Mouse (Mus musculus): ENCODE measurements around the gene Mmaa.

Mmaa gene

GRCm38 (mm10) chr8:79288250-79288649 is 6.5 kb downstream of the Mmaa start:
- no peak for DNase-seq

DNA sequence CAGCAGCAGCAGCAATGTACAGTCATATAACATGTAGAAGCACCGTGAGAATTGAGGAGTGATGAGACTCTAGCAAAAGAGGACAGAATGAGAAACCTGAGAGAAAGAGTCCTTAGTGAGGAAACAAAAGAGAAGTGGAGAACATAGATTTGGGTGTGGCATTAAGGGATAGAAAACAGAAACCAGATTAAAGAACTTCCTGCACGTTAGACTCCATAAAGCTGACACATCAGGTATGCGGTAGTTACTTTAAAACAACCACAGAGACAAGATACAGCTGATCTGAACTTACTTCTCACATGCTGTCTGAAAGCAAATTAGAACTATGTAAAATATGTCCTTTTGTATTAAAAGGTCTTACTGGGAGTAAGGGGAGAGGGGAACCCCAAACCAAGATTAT is 8.3 kb downstream of the Mmaa start:
- no peak for DNase-seq

- no peak for DNase-seq
Measured at GRCm38 (mm10) chr8:79284626-79285025, 10.1 kb downstream of the Mmaa start.

GRCm38 (mm10) chr8:79281376-79281890 is 13.3 kb downstream of the Mmaa start:
- DNase-seq = no peak

DNA sequence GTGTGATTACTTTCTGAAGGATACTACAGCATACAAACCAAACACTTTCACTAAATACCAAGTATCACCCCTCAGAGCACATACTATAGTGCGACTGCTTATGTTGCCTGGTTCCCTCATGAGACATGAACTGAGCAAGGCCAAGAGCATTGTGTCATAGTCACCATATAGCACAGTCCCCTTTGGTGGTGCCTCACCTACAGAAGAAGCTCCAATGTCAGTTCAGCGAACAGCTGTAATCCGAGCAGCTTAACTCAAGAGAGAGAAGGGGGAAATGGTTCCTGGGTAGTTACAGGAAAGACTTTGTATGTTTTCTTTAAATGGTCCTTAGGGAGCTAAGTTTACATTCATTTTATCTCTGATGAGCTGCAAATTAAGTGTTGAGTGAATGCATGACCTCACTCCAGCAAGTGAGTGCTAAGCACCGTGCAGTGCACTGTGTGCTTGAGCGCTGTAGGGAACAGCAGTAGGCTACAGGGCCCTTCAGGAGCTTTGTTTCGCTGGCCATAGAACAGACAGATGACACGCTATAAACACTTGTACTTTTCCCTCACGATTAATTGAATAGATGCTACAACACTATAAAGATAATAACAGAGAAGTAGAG is 17.4 kb downstream of the Mmaa start:
- DNase-seq = no peak

- no peak for DNase-seq
Measured at GRCm38 (mm10) chr8:79274940-79275339, 19.8 kb downstream of the Mmaa start.

GRCm38 (mm10) chr8:79273776-79274175 is 21.0 kb downstream of the Mmaa start:
- no peak for DNase-seq

GRCm38 (mm10) chr8:79272676-79273075 is 22.1 kb downstream of the Mmaa start:
- no peak for DNase-seq

DNA sequence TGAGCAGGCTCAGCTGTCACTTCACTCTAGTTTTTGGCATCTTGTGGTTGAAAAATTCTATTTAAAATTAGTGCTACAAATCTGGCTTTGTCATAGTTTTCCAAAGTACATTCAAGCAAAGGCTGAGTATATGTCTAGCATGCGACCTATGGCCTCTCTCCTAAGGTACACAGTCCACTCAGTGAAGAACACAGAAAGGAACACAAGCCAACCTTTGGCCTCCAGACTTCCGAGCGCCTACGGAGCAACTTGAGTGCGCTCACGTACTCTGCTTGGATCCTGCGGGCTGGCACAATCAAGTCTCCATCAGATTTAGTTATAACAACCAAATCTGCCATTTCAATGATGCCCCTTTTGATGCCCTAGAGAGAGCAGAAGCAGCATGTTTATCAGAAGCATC is 25.8 kb downstream of the Mmaa start:
- no peak for DNase-seq

DNA sequence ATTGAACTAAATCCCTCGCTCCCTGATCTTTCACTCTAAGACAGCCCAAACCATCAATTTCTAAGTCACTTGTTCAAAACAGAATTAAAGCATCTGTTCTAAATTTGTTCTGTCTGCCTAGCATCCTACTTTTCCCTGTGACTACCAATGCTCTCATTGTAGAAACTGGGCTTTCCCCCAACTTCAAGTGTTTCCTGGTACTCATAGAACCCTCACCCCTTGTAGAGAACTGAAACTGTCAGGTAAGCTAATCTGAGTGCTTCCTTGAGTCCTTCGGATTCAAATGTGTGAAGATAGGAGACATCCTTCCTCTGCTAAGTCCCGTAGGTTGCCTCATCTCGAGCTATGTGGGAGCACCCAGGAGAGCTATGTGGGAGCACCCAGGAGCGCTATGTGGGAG is 32.8 kb downstream of the Mmaa start:
- DNase-seq = no peak

DNA sequence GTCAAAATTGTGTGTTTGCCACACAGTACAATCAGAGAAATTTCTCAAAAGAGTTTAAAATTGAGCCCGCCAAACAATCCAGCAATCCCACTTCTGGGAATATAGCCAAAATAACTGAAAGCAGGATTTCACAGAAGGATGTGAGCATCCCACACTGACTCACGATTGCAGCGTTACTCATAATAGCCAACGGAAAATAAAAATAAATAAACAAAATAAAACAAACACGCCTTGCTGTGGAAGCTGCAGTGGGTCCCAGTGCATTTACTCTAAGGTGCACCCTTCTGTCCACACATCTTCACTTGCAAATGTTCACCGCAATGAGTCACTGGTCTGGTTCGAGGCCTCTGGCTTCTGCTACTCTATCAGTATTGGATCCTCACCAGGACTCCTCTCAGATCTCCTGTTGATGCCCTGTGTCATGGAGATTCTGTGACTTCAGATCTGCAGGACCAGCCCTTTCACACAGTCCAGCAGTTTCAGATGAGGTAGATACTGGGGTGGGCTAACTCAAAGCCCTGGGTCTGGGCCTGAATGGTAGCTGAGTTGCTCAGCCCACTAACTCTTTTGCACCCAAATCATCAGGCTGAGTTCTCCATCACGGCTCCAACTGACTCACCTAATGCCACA is 38.5 kb downstream of the Mmaa start:
- no peak for DNase-seq

DNA sequence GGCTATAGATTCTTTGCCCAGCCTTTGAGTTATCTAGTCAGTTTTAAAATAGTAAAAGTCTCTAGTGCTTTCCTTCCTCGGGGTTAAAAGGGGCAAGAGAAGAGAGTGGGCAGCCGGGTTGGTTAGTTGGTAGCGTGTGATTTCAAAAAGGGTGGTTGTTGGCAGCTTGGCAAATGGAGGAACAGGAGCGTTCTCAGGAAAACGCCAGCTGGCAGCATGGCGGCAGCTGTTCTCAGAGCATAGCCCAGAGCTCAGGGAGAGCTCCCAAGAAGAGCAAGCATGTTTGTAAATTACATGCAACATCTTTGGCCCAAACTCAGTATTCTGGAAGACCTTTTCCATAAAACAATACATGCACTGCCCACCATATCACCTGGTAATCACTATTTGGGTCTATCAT is 41.0 kb downstream of the Mmaa start:
- no peak for DNase-seq

GRCm38 (mm10) chr8:79248470-79248869 is 46.3 kb downstream of the Mmaa start, which contains the start of gene 1700011L22Rik:
Gene 1700011L22Rik, minus strand, starts transcription at chr8:79248570.
- no peak for DNase-seq

DNA sequence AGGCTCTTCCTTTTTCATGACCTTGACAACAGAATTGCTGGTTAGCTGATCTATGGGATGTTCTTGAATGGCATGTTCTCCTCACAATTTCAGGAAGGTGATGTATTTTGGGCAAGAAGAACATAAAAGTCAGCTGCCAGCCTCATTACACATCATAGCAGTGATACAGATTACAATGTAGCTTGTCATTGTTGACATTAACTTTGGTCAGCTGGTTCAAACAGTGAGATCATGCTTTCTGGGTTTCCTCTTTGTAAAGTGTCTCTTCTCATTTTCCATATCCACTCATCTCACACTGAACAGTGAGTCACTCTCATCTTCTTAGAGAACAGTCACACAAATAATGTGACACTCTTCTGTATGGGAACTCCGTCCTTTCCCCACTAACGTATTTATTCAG is 51.3 kb downstream of the Mmaa start:
- DNase-seq = no peak

DNA sequence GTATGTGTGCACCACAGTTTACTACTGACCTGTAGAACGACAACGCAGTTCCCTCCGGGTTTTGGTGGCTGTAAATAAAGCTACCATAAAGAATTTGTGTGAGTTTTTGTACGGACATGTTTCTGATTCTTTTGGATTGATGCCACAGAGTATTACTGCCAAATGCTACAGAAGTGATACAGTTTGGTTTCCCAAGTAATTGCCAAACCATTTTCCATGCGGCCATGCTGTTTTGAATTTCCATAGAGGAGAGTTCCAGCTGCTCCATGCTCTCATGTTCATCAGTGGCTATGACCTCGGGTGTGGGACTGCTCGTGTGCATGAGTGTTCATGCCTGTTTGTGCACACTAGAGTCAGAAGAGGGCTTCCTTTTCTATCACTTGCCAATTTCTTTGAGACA is 54.7 kb downstream of the Mmaa start:
- DNase-seq = no peak

GRCm38 (mm10) chr8:79239320-79239719 is 55.4 kb downstream of the Mmaa start:
- no peak for DNase-seq

DNA sequence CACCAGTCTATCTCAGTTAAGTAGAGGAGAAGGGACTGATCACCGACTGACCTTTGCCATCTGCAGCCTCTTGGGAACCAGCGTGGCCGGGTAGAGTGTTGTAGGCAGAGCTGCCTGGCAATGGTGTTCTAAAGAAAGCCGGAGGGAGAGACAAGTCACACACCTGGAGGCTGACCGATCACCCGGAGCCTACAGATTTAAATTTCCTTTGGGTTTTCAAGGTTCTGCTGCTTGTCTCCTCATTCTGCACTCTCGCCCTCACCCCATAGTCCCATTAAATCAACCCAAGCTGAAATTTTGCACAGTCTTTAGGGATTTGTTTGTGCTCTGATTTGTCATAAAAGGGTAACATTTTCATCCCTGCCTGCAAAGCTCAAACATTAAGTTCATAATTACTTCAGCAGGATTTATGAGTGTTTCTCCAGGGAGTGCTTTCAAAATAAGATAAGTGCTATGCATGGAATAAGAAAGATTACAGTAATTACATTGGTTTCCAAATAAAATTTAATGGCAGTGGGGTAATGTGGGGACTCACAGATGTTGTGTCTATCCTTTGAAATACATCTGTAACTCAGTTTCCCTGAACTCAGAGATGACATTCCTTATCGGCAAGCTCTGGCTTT is 65.4 kb downstream of the Mmaa start:
- peak; percentile 8 for DNase-seq

DNA sequence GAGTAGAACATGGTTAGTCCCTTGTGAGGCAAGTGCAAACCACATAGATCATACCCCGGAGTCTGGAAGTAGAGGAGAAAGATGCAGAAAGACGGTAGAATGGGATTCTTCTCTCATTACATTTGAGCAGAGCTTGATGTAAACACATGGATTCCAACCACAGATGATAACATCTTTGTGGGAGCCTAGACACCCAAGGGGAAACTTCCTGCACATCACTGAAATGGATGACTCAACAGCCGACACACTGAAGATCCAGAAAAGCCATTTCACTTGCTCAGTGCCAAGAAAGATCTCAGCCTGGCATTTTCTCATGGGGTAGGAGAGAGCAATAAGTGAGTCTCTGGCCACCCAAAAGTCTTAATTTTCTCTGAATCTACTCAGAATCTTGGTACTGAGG is 66.8 kb downstream of the Mmaa start:
- DNase-seq = no peak

DNA sequence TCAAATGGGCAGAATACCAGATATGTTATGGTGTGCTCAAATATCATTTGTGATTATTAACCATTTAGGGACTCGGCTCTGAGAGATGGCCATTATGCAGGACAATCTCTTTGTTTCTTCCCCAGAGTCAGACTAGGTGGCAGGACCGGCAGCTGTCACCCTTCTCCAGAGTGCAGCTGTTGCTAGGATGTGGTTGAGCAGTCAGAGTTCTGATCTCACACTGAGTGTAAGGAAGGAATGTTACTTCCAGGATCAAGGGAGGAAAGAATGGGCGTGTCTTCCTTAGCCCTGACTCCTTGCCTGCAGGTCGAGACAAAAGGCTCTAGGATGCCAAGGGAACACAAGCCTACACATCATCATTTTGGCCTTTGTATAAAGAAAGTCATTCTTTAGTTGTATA is 67.5 kb downstream of the Mmaa start:
- DNase-seq = no peak

DNA sequence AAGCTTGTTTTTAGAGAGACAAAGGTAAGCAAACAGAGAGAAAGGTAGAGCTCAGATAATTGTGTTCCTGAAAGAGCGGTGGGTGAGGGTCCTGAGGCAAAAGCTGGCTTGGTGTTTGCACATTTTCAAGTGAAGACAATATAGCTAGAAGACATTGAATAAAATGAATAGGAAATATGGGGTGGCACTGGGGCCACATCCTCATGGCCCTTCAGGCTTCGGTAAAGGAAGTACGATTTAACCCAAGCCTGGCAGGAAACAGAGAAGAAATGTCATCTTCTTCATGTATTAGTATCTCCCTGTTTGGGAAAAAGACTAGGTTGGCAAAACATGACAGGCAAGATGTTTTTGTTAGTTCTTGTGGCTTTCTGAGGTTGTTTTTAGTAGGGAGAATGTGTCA is 68.7 kb downstream of the Mmaa start:
- no peak for DNase-seq

- no peak for DNase-seq
Measured at GRCm38 (mm10) chr8:79225586-79225985, 69.2 kb downstream of the Mmaa start.

DNA sequence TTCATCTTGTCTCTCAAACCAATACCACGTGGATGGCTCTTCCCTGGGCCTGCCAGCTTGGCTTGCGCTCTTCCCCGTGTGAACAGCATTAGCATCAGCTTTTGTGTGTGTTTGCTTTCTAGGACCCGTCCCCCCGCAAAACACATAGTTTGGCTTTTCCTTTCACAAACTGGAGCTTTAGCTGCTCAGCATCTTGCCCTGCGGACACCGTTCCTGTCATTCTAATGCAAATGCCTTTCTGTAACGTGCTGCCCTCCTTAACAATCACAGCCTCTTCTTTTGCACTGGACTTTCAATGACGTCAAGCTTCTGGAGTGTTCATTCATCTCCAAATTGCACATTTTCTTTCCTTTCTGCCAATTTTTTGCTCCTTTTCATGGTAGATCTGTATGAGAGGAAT is 70.4 kb downstream of the Mmaa start:
- DNase-seq = no peak

- DNase-seq = no peak
Measured at GRCm38 (mm10) chr8:79222752-79223141, 72.0 kb downstream of the Mmaa start.

DNA sequence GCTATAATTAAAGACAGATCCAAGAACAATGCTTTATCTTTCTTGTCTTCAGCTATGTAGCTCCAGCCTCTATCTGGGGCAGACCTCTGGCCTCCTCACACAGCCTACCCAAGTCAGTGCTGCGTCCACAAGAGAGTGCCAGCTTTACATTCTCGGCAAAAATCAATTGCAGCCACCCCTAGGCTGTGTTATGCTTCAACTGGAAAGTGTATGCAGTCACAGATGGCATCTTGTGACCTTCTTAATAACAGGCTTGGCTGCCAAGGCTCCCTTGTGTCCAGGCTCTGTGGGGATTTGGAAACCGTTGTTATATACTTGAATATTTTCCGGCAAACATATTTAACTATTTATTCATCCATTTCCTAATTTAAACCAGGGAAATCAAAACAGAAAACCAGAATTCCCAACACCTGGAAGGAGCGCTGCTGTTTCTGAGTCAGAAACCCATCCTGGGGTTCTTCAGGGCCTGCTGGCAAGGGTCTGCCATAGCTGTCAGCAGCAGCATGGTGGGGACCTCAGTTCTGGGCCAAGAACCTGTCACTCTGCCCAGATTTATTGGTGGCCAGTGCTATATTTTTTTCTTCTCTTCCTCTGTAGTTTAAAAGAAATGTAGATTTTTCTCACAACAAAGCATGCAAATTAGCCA is 72.5 kb downstream of the Mmaa start:
- no peak for DNase-seq
